Mouse (Mus musculus) limb, embryonic 12.5 days (tissue): ENCODE measurements at regions not wholly inside any gene's neighbourhood (a gene's known extent, or its start where the extent isn't known, plus 50 kb on each side); places are given as distances from the start of the nearest gene placed in this dataset.
A peak's percentile ranks its signal among the peaks of the same experiment; 100 is the strongest.

ENCODE experiments used
- ATAC-seq: fragments of 200-750 bp; cut with Nextera tagmentation; 2 replicates; pipeline ENCODE4 v1.8.0; 2017; ENCODE audit warnings: low read depth, moderate TSS enrichment; ENCODE audit not compliant: insufficient number of reproducible peaks, insufficient read depth, low FRiP score, low TSS enrichment
- H3K27ac ChIP-seq: fragments of 300-500 bp; sonication (generic); 2 replicates; pipeline ENCODE4 v1.5.1; 2016; ENCODE audit warnings: mild to moderate bottlenecking, moderate library complexity
- H3K27me3 ChIP-seq: fragments of 300-500 bp; sonication (generic); 2 replicates; pipeline ENCODE4 v1.6.1; 2016; ENCODE audit warnings: mild to moderate bottlenecking, moderate library complexity
- H3K36me3 ChIP-seq: fragments of 300-500 bp; sonication (generic); 2 replicates; pipeline ENCODE4 v1.6.1; 2016; ENCODE audit warnings: mild to moderate bottlenecking, moderate library complexity
- H3K4me1 ChIP-seq: fragments of 300-500 bp; sonication (generic); replicated peaks from 2 replicates; pipeline ENCODE4 v1.6.1; 2016
- H3K4me2 ChIP-seq: fragments of 300-500 bp; sonication (generic); 2 replicates; pipeline ENCODE4 v1.6.1; 2016; ENCODE audit warnings: mild to moderate bottlenecking, moderate library complexity
- H3K4me3 ChIP-seq: fragments of 300-500 bp; sonication (generic); replicated peaks from 2 replicates; pipeline ENCODE4 v1.5.1; 2016; ENCODE audit warnings: mild to moderate bottlenecking
- H3K9ac ChIP-seq: fragments of 300-500 bp; sonication (generic); replicated peaks from 2 replicates; pipeline ENCODE4 v1.6.1; 2016; ENCODE audit warnings: mild to moderate bottlenecking, moderate library complexity
- H3K9me3 ChIP-seq: fragments of 300-500 bp; sonication (generic); 2 replicates; pipeline ENCODE4 v1.6.1; 2016; ENCODE audit warnings: mild to moderate bottlenecking, moderate library complexity
- WGBS: fragments of 180-500 bp; shearing (Covaris S2); methylation state at CpG from one replicate; pipeline ENCODE4 v1.1.7; 2016; 5-methylcytosine and 5-hydroxymethylcytosine counted together

DNA sequence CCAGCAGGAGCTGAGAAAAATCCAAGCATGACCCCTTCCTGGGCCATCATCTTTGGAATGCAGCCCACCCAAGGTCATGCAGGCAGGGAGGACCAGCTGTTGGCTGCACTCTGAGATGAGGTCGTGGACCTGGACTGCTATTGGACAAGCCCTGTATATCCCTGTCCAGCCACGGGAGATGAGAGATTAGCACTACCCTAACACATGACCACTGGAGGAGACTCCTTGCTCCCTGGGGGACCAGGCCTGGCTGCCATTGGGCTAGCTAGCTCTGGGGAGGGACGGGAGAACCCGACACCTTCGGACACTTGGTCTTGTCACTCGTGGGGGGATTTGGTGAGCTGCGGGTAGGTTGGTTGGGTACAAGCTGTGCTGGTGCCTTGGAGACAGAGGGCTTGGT, 105.4 kb downstream of the Mn1 start:
- Histone ChIP-seq H3K36me3 (no peaks in the 10 kb centered on the region), H3K27ac (no peak overlapping the region), H3K27me3 (peaks cover 15% of the 10 kb centered on the region; the same call in 1 of the 2 replicates), H3K4me1 (peaks cover 19% of the 10 kb centered on the region), H3K4me3 (no peak overlapping the region), H3K9me3 (no peaks in the 10 kb centered on the region), H3K9ac (no peak overlapping the region), H3K4me2 (no peak overlapping the region)
- ATAC-seq = peak; percentile 77
- WGBS = 34% methylated on average over 7 of the region's 7 CpGs

DNA sequence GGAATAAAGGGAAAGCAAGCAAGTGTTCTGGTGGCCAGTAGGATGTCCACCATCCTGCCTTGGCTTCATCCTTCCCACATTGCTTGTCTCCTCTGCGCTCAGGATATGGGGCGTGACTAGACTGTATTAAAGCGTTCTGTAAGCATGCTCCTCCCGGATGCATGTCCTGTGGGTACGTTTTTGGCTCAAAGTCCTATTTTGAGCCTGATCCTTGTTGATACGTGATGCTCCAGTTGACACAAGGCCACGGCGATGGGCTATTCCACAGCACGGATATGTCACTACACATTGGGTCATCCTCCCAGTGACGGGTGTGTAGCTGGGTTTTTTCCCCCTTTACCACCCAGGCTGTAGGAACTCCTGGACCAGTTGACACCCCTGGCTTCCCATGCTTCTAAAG, 110.6 kb downstream of the Mn1 start:
- Histone ChIP-seq H3K27me3 (peaks cover 30% of the 10 kb centered on the region), H3K4me2 (no peak overlapping the region), H3K9me3 (no peaks in the 10 kb centered on the region), H3K4me3 (no peak overlapping the region), H3K9ac (no peak overlapping the region), H3K27ac (no peak overlapping the region), H3K4me1 (peaks cover 31% of the 10 kb centered on the region), H3K36me3 (no peaks in the 10 kb centered on the region)
- no peak for ATAC-seq
- WGBS = 80% methylated on average over 10 of the region's 10 CpGs

DNA sequence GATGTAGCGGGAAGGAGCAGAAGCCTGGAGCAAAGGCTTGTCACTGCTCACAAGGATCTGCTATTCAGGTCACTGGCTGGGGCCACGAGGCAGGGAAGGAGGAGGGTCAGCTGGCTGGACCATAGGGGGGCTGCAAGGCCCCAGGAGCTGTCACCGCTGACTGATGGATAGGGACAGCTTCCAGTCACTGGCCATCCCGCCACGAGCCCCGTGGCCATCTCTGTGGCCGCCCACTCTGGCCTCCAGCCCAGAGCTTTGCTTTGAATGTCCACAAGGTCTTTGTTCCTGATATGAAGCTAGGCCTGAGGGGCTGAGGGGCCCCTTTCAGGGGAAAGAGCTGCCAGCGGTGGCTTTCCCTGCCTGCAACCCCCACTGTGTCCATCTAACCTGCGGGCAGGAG, 111.9 kb downstream of the Mn1 start:
- 33% methylated on average over 9 of the region's 9 CpGs for WGBS
- Histone ChIP-seq H3K4me3 (no peak overlapping the region), H3K9ac (no peak overlapping the region), H3K36me3 (no peaks in the 10 kb centered on the region), H3K27ac (no peak overlapping the region), H3K4me2 (no peak overlapping the region), H3K27me3 (peaks cover 43% of the 10 kb centered on the region), H3K4me1 (peaks cover 44% of the 10 kb centered on the region), H3K9me3 (no peaks in the 10 kb centered on the region)
- ATAC-seq = no peak

DNA sequence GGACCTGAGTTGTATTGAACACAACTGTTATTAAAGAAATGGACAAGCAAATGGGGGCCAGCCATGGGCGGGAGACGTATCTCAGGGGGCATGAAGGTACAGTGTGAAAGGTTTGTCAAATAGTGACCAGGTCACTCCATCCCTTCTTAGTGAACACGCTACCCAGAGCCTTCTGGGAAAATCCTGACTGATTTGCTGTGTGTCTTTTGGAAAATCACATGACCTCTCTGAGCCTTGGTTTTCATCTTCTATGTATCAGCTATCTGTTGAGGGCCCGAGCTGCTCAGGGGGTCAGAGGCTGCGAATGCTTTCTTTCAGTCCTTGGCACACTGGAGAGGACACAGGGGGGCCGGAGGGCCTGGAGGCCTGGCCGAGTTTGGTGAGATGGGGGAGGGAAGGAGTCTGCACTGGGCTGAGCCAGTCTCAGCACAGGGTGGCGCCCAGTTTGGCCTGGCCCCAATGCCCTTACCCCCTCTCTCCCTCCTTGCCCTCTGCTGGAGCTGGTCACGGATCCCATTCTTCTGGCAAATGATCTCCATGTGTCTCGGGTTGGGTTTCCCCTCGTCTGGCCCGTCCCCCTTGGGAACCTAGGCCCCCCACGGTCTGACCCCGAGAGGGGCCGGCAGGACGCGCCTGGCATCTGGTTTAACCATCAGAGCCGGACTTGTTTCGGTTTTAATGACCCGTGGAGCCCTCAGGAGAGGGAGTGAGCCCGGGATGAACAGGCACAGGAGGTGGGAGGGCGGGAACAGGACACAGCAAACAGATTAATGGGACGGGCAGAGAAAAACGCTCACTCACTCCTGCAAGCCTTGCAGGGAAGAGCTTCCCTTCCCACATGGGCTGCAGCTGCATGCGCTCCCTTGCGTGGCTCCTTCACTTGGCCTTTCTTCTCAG, 113.7 kb downstream of the Mn1 start:
- peak overlapping the region; percentile 42 for H3K4me2 ChIP-seq
- H3K4me1 ChIP-seq = peaks cover 62% of the 10 kb centered on the region
- peak overlapping the region; percentile 59 for H3K27ac ChIP-seq
- H3K36me3 ChIP-seq = no peaks in the 10 kb centered on the region
- peak overlapping the region; percentile 18; the same call in 1 of the 2 replicates for H3K9ac ChIP-seq
- no peaks in the 10 kb centered on the region for H3K9me3 ChIP-seq
- peak; percentile 37; the same call in 1 of the 2 replicates for ATAC-seq
- 15% methylated on average over 26 of the region's 26 CpGs for WGBS
- H3K27me3 ChIP-seq = peaks cover 46% of the 10 kb centered on the region
- peak overlapping the region; percentile 5; the same call in 1 of the 2 replicates for H3K4me3 ChIP-seq

GRCm38 (mm10) chr5:111532446-111533035, 115.4 kb downstream of the Mn1 start:
- Histone ChIP-seq H3K9me3 (no peaks in the 10 kb centered on the region), H3K27ac (0 out of 2 replicates have a peak overlapping the region, but pooled peaks have one; percentile 50), H3K4me2 (no peak overlapping the region), H3K36me3 (no peaks in the 10 kb centered on the region), H3K27me3 (peaks cover 44% of the 10 kb centered on the region), H3K9ac (no peak overlapping the region), H3K4me3 (no peak overlapping the region), H3K4me1 (peaks cover 71% of the 10 kb centered on the region)
- no peak for ATAC-seq
- WGBS = 68% methylated on average over 9 of the region's 9 CpGs

DNA sequence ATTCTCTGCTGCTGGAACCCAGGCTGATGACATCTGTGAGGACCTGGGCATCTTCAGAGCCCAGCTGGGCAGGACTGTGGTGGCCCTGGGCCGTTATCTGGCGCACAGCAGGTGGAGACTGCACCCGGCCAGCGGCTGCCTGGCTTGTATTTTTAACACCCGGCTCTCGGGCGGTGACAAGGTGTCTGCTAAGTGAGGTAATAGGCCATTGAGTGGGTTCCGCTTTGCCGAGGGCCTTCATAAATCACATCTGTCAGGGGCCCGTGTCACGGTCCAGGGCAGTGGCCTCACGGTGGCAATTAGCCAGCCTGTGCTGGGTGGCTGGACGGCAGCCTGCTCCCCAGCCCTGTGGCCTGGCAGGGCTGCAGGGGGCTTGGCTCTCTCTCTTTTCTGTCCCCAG, 118.8 kb downstream of the Mn1 start:
- Histone ChIP-seq H3K4me3 (no peak overlapping the region), H3K27me3 (peaks cover 30% of the 10 kb centered on the region), H3K4me1 (peaks cover 74% of the 10 kb centered on the region), H3K36me3 (no peaks in the 10 kb centered on the region), H3K9me3 (no peaks in the 10 kb centered on the region), H3K9ac (no peak overlapping the region), H3K4me2 (no peak overlapping the region), H3K27ac (peak overlapping the region; percentile 50; the same call in 1 of the 2 replicates)
- no peak for ATAC-seq
- WGBS = 3% methylated on average over 13 of the region's 13 CpGs

- H3K4me1 ChIP-seq = peaks cover 48% of the 10 kb centered on the region
- no peaks in the 10 kb centered on the region for H3K9me3 ChIP-seq
- peaks cover 23% of the 10 kb centered on the region for H3K27me3 ChIP-seq
- 47% methylated on average over 13 of the region's 13 CpGs for WGBS
- no peak overlapping the region for H3K27ac ChIP-seq
- no peaks in the 10 kb centered on the region for H3K36me3 ChIP-seq
- H3K9ac ChIP-seq = 0 out of 2 replicates have a peak overlapping the region, but pooled peaks have one; percentile 27
- H3K4me2 ChIP-seq = no peak overlapping the region
- no peak overlapping the region for H3K4me3 ChIP-seq
- ATAC-seq = 0 out of 2 replicates have a peak, but pooled peaks have one; percentile 7
These were observed 121.6 kb downstream of the Mn1 start for GRCm38 (mm10) chr5:111538560-111539450.

- no peaks in the 10 kb centered on the region for H3K36me3 ChIP-seq
- no peak overlapping the region for H3K27ac ChIP-seq
- 28% methylated on average over 3 of the region's 3 CpGs for WGBS
- H3K4me2 ChIP-seq = no peak overlapping the region
- ATAC-seq = no peak
- H3K27me3 ChIP-seq = peaks cover 12% of the 10 kb centered on the region; the same call in 1 of the 2 replicates
- H3K9me3 ChIP-seq = no peaks in the 10 kb centered on the region
- no peak overlapping the region for H3K9ac ChIP-seq
- H3K4me3 ChIP-seq = no peak overlapping the region
- peaks cover 31% of the 10 kb centered on the region for H3K4me1 ChIP-seq
These were observed 123.3 kb downstream of the Mn1 start for GRCm38 (mm10) chr5:111540486-111540885.

DNA sequence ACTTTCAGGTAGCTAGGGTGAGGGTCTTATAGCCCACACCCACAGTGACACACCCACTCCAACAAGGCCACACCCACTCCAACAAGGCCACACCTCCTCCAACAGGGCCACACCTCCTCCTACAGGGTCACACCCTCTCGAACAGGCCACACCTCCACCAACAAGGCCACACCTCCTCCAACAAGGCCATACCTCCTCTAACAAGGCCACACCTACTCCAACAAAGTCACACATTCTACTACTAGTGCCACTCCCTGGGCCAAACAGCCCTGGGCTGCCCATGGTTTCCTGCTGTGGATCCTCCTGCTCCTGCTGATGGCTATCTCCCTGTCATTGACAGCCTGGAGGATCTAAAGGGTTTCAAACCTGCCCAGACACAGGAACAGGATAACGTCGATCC, 124.9 kb downstream of the Mn1 start:
- no peak overlapping the region for H3K4me2 ChIP-seq
- H3K9me3 ChIP-seq = no peaks in the 10 kb centered on the region
- no peaks in the 10 kb centered on the region for H3K36me3 ChIP-seq
- WGBS = 82% methylated on average over 3 of the region's 3 CpGs
- peaks cover 18% of the 10 kb centered on the region for H3K4me1 ChIP-seq
- H3K27me3 ChIP-seq = peaks cover 14% of the 10 kb centered on the region
- H3K4me3 ChIP-seq = no peak overlapping the region
- ATAC-seq = no peak
- H3K27ac ChIP-seq = no peak overlapping the region
- H3K9ac ChIP-seq = no peak overlapping the region

DNA sequence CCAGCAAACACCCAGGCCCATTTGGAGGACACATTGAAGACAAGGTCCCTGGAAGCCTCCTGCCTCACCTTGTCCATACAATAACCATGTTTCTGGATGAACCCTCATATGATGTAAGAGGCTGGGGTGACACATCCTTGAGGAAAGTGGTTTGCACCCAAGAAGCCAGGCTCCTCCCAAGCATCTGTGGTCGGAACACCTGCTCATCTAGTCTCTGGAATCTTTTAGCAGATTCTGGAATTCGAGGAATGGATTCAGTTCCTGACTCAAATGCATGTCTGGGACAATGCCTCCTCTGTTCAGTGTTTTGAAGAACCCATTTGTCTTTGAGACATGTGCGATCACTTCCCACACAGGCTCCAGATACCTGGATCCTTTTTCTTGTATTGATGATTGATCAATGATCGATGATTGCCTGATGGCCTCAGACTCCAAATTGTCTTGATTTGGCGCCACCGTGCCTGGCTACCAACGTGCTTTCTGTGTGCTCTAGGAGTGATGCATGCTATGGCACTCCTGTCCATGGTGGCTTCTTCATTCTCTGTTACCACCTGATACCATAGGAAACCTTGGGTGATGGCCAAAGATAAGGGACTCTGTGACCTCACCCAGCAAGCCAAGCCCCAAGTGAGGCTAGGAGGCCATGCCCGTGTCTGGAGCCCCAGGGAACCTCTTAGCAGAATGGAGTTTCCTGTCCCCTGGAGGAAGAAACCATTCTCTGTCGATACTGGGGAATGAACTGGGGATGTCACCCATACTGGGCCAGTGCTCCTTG, 126.7 kb downstream of the Mn1 start:
- H3K27ac ChIP-seq = no peak overlapping the region
- H3K4me3 ChIP-seq = no peak overlapping the region
- H3K9me3 ChIP-seq = no peaks in the 10 kb centered on the region
- H3K9ac ChIP-seq = no peak overlapping the region
- 80% methylated on average over 9 of the region's 9 CpGs for WGBS
- no peak for ATAC-seq
- no peaks in the 10 kb centered on the region for H3K36me3 ChIP-seq
- peaks cover 18% of the 10 kb centered on the region for H3K27me3 ChIP-seq
- H3K4me2 ChIP-seq = no peak overlapping the region
- H3K4me1 ChIP-seq = peaks cover 11% of the 10 kb centered on the region
